Mouse (Mus musculus) CH12.LX (cell line): ENCODE data around the gene Gnb1l. TPM values are rescaled to one million over a fixed set of nuclear protein-coding genes. Genes with fewer than 3 reads are reported as not detected.

Experiments
- DNase-seq: peaks from one replicate; pipeline ENCODE4 v3.0.0-alpha.2; 2013; ENCODE audit errors: extremely low read depth
- H3K27ac ChIP-seq: 2 replicates; pipeline ENCODE4 v1.5.1; 2012; ENCODE audit warnings: low read depth, mild to moderate bottlenecking, control low read depth, moderate library complexity; ENCODE audit not compliant: insufficient read depth
- H3K27me3 ChIP-seq: replicated peaks from 2 replicates; pipeline ENCODE3; 2012; ENCODE audit warnings: inconsistent platforms
- H3K36me3 ChIP-seq, 2 experiments: replicated peaks in 1 of 2; 2 replicates each; pipeline versions ENCODE3 to v1.6.1; 2012; ENCODE audit warnings: inconsistent platforms in 1 of 2, low read length in 1 of 2, mild to moderate bottlenecking in 1 of 2, mixed read lengths in 1 of 2, moderate library complexity in 1 of 2; ENCODE audit not compliant: control insufficient read depth in 1 of 2, insufficient read depth in 1 of 2
- H3K4me1 ChIP-seq, 2 experiments: 2 replicates each; pipeline ENCODE4 v1.6.1; 2012; ENCODE audit warnings: inconsistent platforms in 1 of 2, moderate library complexity in 1 of 2; ENCODE audit not compliant: insufficient read depth in 2 of 2, control insufficient read depth in 1 of 2
- H3K4me2 ChIP-seq: 2 replicates; pipeline ENCODE4 v1.6.1; 2012; ENCODE audit warnings: low read depth, mild to moderate bottlenecking, control low read depth; ENCODE audit not compliant: poor library complexity, insufficient read depth, severe bottlenecking
- H3K4me3 ChIP-seq, 3 experiments: fragments of 150-350 bp in 1 of 3; sonication (generic) in 1 of 3; replicated peaks in 1 of 3; 2 replicates each; pipeline versions ENCODE3 to v1.5.1; 2011 to 2012; ENCODE audit warnings: low read depth in 2 of 3, low read length in 2 of 3, mild to moderate bottlenecking in 2 of 3, moderate library complexity in 2 of 3, control low read depth in 1 of 3, improper control_type of control experiment in 1 of 3, inconsistent platforms in 1 of 3, mixed read lengths in 1 of 3; ENCODE audit not compliant: poor library complexity in 1 of 3
- H3K79me2 ChIP-seq: replicated peaks from 2 replicates; pipeline ENCODE4 v1.6.1; 2012; ENCODE audit warnings: mild to moderate bottlenecking, moderate library complexity; ENCODE audit not compliant: control insufficient read depth, poor library complexity, insufficient read depth, severe bottlenecking; ENCODE audit errors: extremely low read depth
- H3K9ac ChIP-seq: 2 replicates; pipeline ENCODE4 v1.6.1; 2012; ENCODE audit warnings: low read depth, mild to moderate bottlenecking, control low read depth, moderate library complexity; ENCODE audit not compliant: insufficient read depth
- H3K9me3 ChIP-seq: replicated peaks from 2 replicates; pipeline ENCODE3; 2012; ENCODE audit warnings: low read length, inconsistent platforms, mixed read lengths
- CTCF ChIP-seq, 2 experiments: IDR thresholded peaks in 1 of 2; conservative IDR thresholded peaks in 1 of 2; 2 replicates each; pipeline ENCODE4 v1.5.1; 2011 to 2012; ENCODE audit warnings: low read depth in 2 of 2, low read length in 2 of 2, improper control_type of control experiment in 1 of 2, inconsistent platforms in 1 of 2, mild to moderate bottlenecking in 1 of 2, moderate library complexity in 1 of 2
- E2F4 ChIP-seq: IDR thresholded peaks from 2 replicates; pipeline ENCODE4 v1.6.1; 2011; ENCODE audit warnings: low read depth, low read length, improper control_type of control experiment; ENCODE audit not compliant: insufficient replicate concordance
- ELF1 ChIP-seq: IDR thresholded peaks from 2 replicates; pipeline ENCODE4 v1.6.1; 2014; ENCODE audit warnings: low read depth, mild to moderate bottlenecking, inconsistent platforms, low read length, improper control_type of control experiment
- GABPA ChIP-seq: IDR thresholded peaks from 2 replicates; pipeline ENCODE4 v1.6.1; 2012; ENCODE audit warnings: low read depth, low read length, improper control_type of control experiment, inconsistent platforms; ENCODE audit not compliant: insufficient replicate concordance
- MAFK ChIP-seq: IDR thresholded peaks from 2 replicates; pipeline ENCODE4 v1.6.1; 2011; ENCODE audit warnings: low read length, improper control_type of control experiment; ENCODE audit not compliant: insufficient replicate concordance
- MAX ChIP-seq: IDR thresholded peaks from 2 replicates; pipeline ENCODE4 v1.6.1; 2011; ENCODE audit warnings: low read length, improper control_type of control experiment
- MEF2A ChIP-seq: IDR thresholded peaks from 2 replicates; pipeline ENCODE4 v1.6.1; 2014; ENCODE audit warnings: low read depth, mild to moderate bottlenecking, inconsistent platforms, low read length, improper control_type of control experiment, borderline replicate concordance
- MXI1 ChIP-seq: IDR thresholded peaks from 2 replicates; pipeline ENCODE4 v1.6.1; 2011; ENCODE audit warnings: mild to moderate bottlenecking, low read depth, low read length, improper control_type of control experiment
- MYC ChIP-seq: IDR thresholded peaks from 2 replicates; pipeline ENCODE4 v1.6.1; 2011; ENCODE audit warnings: low read depth, mild to moderate bottlenecking, improper control_type of control experiment, low read length
- RAD21 ChIP-seq: IDR thresholded peaks from 2 replicates; pipeline ENCODE4 v1.6.1; 2011; ENCODE audit warnings: low read depth, mild to moderate bottlenecking, low read length, improper control_type of control experiment, moderate library complexity
- RCOR1 ChIP-seq: conservative IDR thresholded peaks from 2 replicates; pipeline ENCODE4 v1.6.1; 2012; ENCODE audit warnings: low read depth, mild to moderate bottlenecking, inconsistent platforms, low read length, improper control_type of control experiment
- TBP ChIP-seq: conservative IDR thresholded peaks from 2 replicates; pipeline ENCODE4 v1.6.1; 2011; ENCODE audit warnings: low read depth, low read length, improper control_type of control experiment
- UBTF ChIP-seq: IDR thresholded peaks from 2 replicates; pipeline ENCODE4 v1.6.1; 2012; ENCODE audit warnings: low read depth, mild to moderate bottlenecking, inconsistent platforms, low read length, improper control_type of control experiment, moderate library complexity
- USF1 ChIP-seq: IDR thresholded peaks from 2 replicates; pipeline ENCODE4 v1.6.1; 2014; ENCODE audit warnings: low read depth, mild to moderate bottlenecking, inconsistent platforms, low read length, improper control_type of control experiment
- ZKSCAN1 ChIP-seq: IDR thresholded peaks from 2 replicates; pipeline ENCODE4 v1.6.1; 2012; ENCODE audit warnings: low read depth, inconsistent platforms, low read length, improper control_type of control experiment, borderline replicate concordance
- ZMIZ1 ChIP-seq: IDR thresholded peaks from 2 replicates; pipeline ENCODE4 v1.6.1; 2012; ENCODE audit warnings: low read depth, mild to moderate bottlenecking, inconsistent platforms, low read length, improper control_type of control experiment
- dilution Hi-C: fragments of 300-500 bp; cut with MboI; formaldehyde crosslinking; loops from 2 replicates; pipeline ENCODE4 v1.14.3; 2020; ENCODE audit warnings: low sequenced_read_pairs; ENCODE audit not compliant: extremely low pct_unique_long_range_greater_than_20kb, extremely low pct_ligation_motif_present
- in situ Hi-C: fragments of 300-500 bp; cut with MboI; formaldehyde crosslinking; loops from 3 replicates; pipeline ENCODE4 v1.14.3; 2019; ENCODE audit warnings: low sequenced_read_pairs, low pct_ligation_motif_present, low pct_unique_long_range_greater_than_20kb, mixed read lengths
- polyA plus RNA-seq: library from polyadenylated mRNA; unstranded; fragments of >175 nt; gene quantifications from 2 replicates; pipeline ENCODE4 v1.2.1, GENCODE M21; 2012; ENCODE audit warnings: low read depth; ENCODE audit not compliant: insufficient read length
- total RNA-seq, 2 experiments: library from RNA; depleted of rRNA; stranded (reverse); fragments of 300-350 nt in 1 of 2; fragments of >200 nt in 1 of 2; gene quantifications; 2 replicates each; pipeline ENCODE4 v1.2.3; 2012 to 2014

Gene Gnb1l
- total and polyA plus RNA-seq, 3 experiments = 15.9 to 25.5 (median 21.5) TPM

DNA sequence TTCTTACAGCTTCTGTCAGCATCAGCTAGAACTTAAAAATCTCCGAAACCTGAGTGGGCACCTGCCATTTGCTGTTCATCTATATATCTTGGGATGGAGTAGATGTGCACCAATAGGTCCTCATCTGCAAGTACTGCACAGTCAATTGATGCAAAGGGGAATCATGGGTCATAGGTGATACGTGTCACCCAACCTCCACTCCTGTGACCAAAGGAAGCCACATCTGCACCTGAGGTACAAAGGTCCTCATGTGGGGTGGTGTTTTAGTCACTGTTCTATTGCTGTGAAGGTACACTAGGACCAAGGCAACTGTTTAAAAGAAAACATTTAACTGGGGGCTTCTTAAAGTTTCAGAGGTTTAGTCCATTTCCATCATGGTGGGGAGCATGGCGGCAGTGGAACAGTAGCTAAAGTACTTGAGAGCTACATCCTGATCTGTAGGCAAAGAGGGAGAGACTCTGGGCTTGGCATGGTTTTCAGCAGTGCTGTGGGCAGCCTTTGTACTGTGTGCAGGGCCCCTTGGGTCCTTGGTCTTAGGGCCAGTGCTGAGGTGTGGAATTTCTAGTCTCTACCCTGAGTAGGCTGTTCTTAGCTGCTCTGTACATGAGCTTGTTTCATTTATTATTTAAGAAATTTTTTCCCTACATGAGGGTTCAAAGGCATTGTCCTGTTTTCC lies 8.1 kb downstream of the Gnb1l start:
- Histone ChIP-seq H3K9ac (no peak overlapping the region), H3K4me1 (peaks cover 0 to 7% of the 10 kb centered on the region in 2 experiments; a peak in 1 of 4 replicates), H3K4me2 (no peak overlapping the region), H3K27me3 (no peaks in the 10 kb centered on the region), H3K79me2 (no peaks in the 10 kb centered on the region), H3K36me3 (peaks cover 5 to 67% of the 10 kb centered on the region in 2 experiments), H3K4me3 (no peak overlapping the region), H3K9me3 (no peaks in the 10 kb centered on the region), H3K27ac (no peak overlapping the region)
- in situ Hi-C loops = no loop called here
- DNase-seq = no peak
- TF ChIP-seq RAD21 (no peak), ELF1 (no peak)
- dilution Hi-C loops = no loop called here

DNA sequence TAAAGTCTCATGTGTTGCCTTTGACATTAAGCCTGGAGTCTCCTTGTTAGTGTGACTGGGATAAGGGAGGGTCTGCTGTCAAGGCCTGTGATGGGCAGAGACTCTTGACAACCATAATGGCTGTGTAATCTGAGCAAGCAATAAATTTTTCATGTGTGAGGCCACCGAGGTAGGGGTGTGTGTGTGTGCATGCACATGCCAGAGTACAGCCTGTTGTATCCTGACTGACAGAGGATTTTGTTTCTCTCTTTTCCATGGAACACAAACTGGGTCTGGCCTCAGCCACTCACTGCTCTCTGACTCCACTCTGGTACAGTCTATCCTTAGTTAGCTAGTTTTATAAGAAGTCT lies 8.7 kb downstream of the Gnb1l start:
- Histone ChIP-seq H3K79me2 (no peaks in the 10 kb centered on the region), H3K27ac (no peak overlapping the region), H3K9me3 (no peaks in the 10 kb centered on the region), H3K4me1 (peaks cover 0 to 1% of the 10 kb centered on the region in 2 experiments; a peak in 1 of 4 replicates), H3K36me3 (peaks cover 1 to 66% of the 10 kb centered on the region in 2 experiments), H3K4me2 (no peak overlapping the region), H3K27me3 (no peaks in the 10 kb centered on the region), H3K4me3 (no peak overlapping the region), H3K9ac (no peak overlapping the region)
- dilution Hi-C loops (no loop called here), in situ Hi-C loops (no loop called here)
- no peak for TF ChIP-seq ZKSCAN1
- no peak for TF ChIP-seq ZMIZ1
- TF ChIP-seq RCOR1 = no peak
- TF ChIP-seq TBP = no peak
- TF ChIP-seq MXI1 = no peak
- TF ChIP-seq UBTF = no peak
- no peak for TF ChIP-seq MAX
- TF ChIP-seq E2F4 = no peak
- no peak for TF ChIP-seq CTCF (conservative IDR thresholded peaks at IDR 0.05 in 1 of 2, IDR thresholded peaks at IDR 0.05 in 1 of 2; ENCODE audit: low read depth in 2 of 2, low read length in 2 of 2)
- no peak for TF ChIP-seq MEF2A
- no peak for TF ChIP-seq MYC
- TF ChIP-seq USF1 = no peak
- no peak for TF ChIP-seq GABPA
- TF ChIP-seq MAFK = no peak
- no peak for DNase-seq
